Mouse (Mus musculus): ENCODE results near the gene Spata18.

The Spata18 gene

GRCm38 (mm10) chr5:73725981-73726380, 74.8 kb downstream of the Spata18 start:
- no peak for DNase-seq

GRCm38 (mm10) chr5:73728651-73729050, 77.5 kb downstream of the Spata18 start:
- DNase-seq, result no peak

All from liver (tissue).